9 mouse cellular contexts compared by ENCODE assay signal in the genomic region with DNA sequence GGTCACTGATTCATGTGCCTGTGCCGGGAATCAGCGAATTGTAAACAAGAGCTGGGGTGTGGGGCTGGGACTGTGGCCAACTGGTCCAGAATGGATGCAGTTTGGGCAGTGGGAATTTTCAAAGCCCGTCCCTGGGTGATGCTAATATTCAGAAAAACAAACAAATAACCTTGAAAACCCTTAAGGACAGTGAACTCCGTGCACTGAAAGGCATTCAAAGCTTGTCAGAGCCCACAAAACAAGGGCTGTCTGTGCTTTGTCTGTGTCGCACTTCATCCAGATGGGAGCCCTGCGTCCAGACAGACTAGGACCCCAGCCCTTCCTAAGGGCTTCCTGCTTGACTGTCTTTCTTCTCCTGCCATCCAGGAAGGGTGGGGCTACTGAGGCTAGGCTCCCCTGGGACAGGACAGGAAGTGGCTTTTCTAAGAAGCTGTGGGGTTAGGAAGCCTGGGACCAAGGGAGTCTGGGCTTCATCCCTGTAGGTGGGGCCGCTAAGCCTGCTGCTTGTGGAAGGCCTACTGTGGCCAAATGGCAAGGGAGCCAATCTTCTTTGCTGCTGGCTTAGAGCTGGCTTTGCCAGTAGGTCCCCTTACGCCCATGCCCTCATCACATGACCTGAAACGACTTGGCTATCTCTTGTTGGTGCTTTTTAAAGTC. TPM values are rescaled to one million over a fixed set of nuclear protein-coding genes. Genes with fewer than 3 reads are reported as not detected.
DNase-seq lines count a peak whose midpoint lies in the region; ATAC-seq and TF ChIP-seq lines count a peak whose summit lies in the region.
"Had no signal": no experiment of that assay in that cellular context is flagged by ENCODE, and none has a peak within 500 bp of the region (broad histone marks: within the 10 kb centered on the region; RNA-seq: fewer than 3 reads in every experiment).

No protein-coding gene starts in this region.

- peak overlapping the region; percentile 63 for H3K4me3 ChIP-seq in cerebellum, adult 2 months (replicated peaks; ENCODE audit: insufficient read depth, low read depth, low read length)
- peak overlapping the region; percentile 39 for H3K4me3 ChIP-seq in forebrain, postnatal 0 days (ENCODE audit: low read depth, low read length)
- H3K4me3 ChIP-seq in hindbrain, embryonic 13.5 days = peak overlapping the region; percentile 41
- H3K4me3 ChIP-seq in limb, embryonic 15.5 days = peak overlapping the region; percentile 27
- peak overlapping the region; percentile 31 for H3K4me3 ChIP-seq in midbrain, postnatal 0 days (ENCODE audit: low read depth, low read length)

- peak in 1 of 2 experiments; percentile 45 for DNase-seq in cerebellum, adult 2 months
- DNase-seq in cerebellum, postnatal 36 days = no peak
- peak; percentile 78 for DNase-seq in adrenal gland, postnatal 25 days
- no peak for DNase-seq in forebrain, postnatal 0 days
- DNase-seq in midbrain, postnatal 0 days (ENCODE audit: low spot score) = peak; percentile 69
- no peak for DNase-seq in frontal cortex, postnatal 36 days (ENCODE audit: low spot score in 2 of 2)

- peak overlapping the region; percentile 51 for H3K4me2 ChIP-seq in forebrain, postnatal 0 days (ENCODE audit: low read depth)
- H3K4me2 ChIP-seq in hindbrain, embryonic 13.5 days = peak overlapping the region; percentile 69
- peak overlapping the region; percentile 44 for H3K4me2 ChIP-seq in limb, embryonic 15.5 days
- peak overlapping the region; percentile 63 for H3K4me2 ChIP-seq in midbrain, postnatal 0 days (ENCODE audit: low read depth, low read length, poor library complexity, severe bottlenecking)

- H3K4me1 ChIP-seq in cerebellum, adult 2 months (ENCODE audit: control insufficient read depth, insufficient read depth, low read length) = peaks cover 5% of the 10 kb centered on the region; the same call in 1 of the 2 replicates
- H3K4me1 ChIP-seq in forebrain, postnatal 0 days (ENCODE audit: insufficient read depth) = peaks cover 6% of the 10 kb centered on the region
- peaks cover 76% of the 10 kb centered on the region for H3K4me1 ChIP-seq in hindbrain, embryonic 13.5 days (replicated peaks)
- peaks cover 86% of the 10 kb centered on the region for H3K4me1 ChIP-seq in limb, embryonic 15.5 days
- peaks cover 4% of the 10 kb centered on the region; the same call in 1 of the 2 replicates for H3K4me1 ChIP-seq in midbrain, postnatal 0 days (ENCODE audit: insufficient read depth, low read length)

- H3K27ac ChIP-seq in cerebellum, adult 2 months (ENCODE audit: insufficient read depth, low read length) = peak overlapping the region; percentile 75
- H3K27ac ChIP-seq in forebrain, postnatal 0 days (ENCODE audit: low read depth, low read length) = peak overlapping the region; percentile 98
- peak overlapping the region; percentile 99 for H3K27ac ChIP-seq in hindbrain, embryonic 13.5 days
- peak overlapping the region; percentile 98 for H3K27ac ChIP-seq in limb, embryonic 15.5 days
- peak overlapping the region; percentile 93 for H3K27ac ChIP-seq in midbrain, postnatal 0 days (ENCODE audit: low read depth, low read length)

- no peak for TF ChIP-seq POLR2A in cerebellum, adult 2 months (IDR thresholded peaks at IDR 0.05; ENCODE audit: borderline replicate concordance, insufficient read depth, low read length)

- WGBS in cerebellum, adult 2 months = 37% methylated on average over 9 of the region's 9 CpGs
- 24% methylated on average over 9 of the region's 9 CpGs for WGBS in forebrain, postnatal 0 days
- WGBS in hindbrain, embryonic 13.5 days = 22% methylated on average over 9 of the region's 9 CpGs
- WGBS in limb, embryonic 15.5 days = 21% methylated on average over 9 of the region's 9 CpGs
- WGBS in midbrain, postnatal 0 days = 29% methylated on average over 9 of the region's 9 CpGs

- H3K36me3 ChIP-seq in forebrain, postnatal 0 days (ENCODE audit: insufficient read depth) = peaks cover 6% of the 10 kb centered on the region
- H3K36me3 ChIP-seq in hindbrain, embryonic 13.5 days = peaks cover 10% of the 10 kb centered on the region
- peaks cover 12% of the 10 kb centered on the region; the same call in 1 of the 2 replicates for H3K36me3 ChIP-seq in limb, embryonic 15.5 days
- H3K36me3 ChIP-seq in midbrain, postnatal 0 days (ENCODE audit: insufficient read depth, low read length) = 0 out of 2 replicates have a peak, but pooled peaks cover 5% of the 10 kb centered on the region

- peak overlapping the region; percentile 69 for H3K9ac ChIP-seq in forebrain, postnatal 0 days
- H3K9ac ChIP-seq in hindbrain, embryonic 13.5 days = peak overlapping the region; percentile 79
- H3K9ac ChIP-seq in limb, embryonic 15.5 days = no peak overlapping the region
- H3K9ac ChIP-seq in midbrain, postnatal 0 days (replicated peaks; ENCODE audit: low read length, poor library complexity, severe bottlenecking) = 0 out of 2 replicates have a peak overlapping the region, but pooled peaks have one; percentile 53

- no peak for TF ChIP-seq CTCF in cerebellum, adult 2 months (IDR thresholded peaks at IDR 0.05; ENCODE audit: borderline replicate concordance, insufficient read depth, low read depth, low read length)
- TF ChIP-seq CTCF in forebrain, postnatal 0 days (IDR thresholded peaks at IDR 0.05; ENCODE audit: low read depth) = no peak
- TF ChIP-seq CTCF in midbrain, postnatal 0 days (IDR thresholded peaks at IDR 0.05) = no peak

- no peaks in the 10 kb centered on the region for H3K9me3 ChIP-seq in forebrain, postnatal 0 days (ENCODE audit: low read length)
- H3K9me3 ChIP-seq in hindbrain, embryonic 13.5 days = no peaks in the 10 kb centered on the region
- no peaks in the 10 kb centered on the region for H3K9me3 ChIP-seq in limb, embryonic 15.5 days
- H3K9me3 ChIP-seq in midbrain, postnatal 0 days (ENCODE audit: low read length) = no peaks in the 10 kb centered on the region

- H3K27me3 ChIP-seq in cerebellum, adult 2 months (ENCODE audit: control insufficient read depth, insufficient read depth, low read length) = no peaks in the 10 kb centered on the region
- H3K27me3 ChIP-seq in forebrain, postnatal 0 days (ENCODE audit: insufficient read depth, low read length) = no peaks in the 10 kb centered on the region
- H3K27me3 ChIP-seq in hindbrain, embryonic 13.5 days = 0 out of 2 replicates have a peak, but pooled peaks cover 5% of the 10 kb centered on the region
- no peaks in the 10 kb centered on the region for H3K27me3 ChIP-seq in limb, embryonic 15.5 days
- H3K27me3 ChIP-seq in midbrain, postnatal 0 days (ENCODE audit: insufficient read depth, low read length) = no peaks in the 10 kb centered on the region

- ATAC-seq in forebrain, postnatal 0 days = 0 out of 2 replicates have a peak, but pooled peaks have one; percentile 0
- ATAC-seq in hindbrain, embryonic 13.5 days (ENCODE audit: low FRiP score) = peak; percentile 71
- ATAC-seq in limb, embryonic 15.5 days (ENCODE audit: insufficient number of reproducible peaks, low FRiP score, low TSS enrichment, low read depth) = no peak
- ATAC-seq in midbrain, postnatal 0 days (ENCODE audit: low FRiP score) = peak; percentile 22

RNA-seq across cellular contexts. Expression of gene Hacl1, which starts 21.6 kb away (rescaled TPM):
- polyA plus RNA-seq in cerebellum, adult 2 months (2012; rRNA removed) = 15.9 and 19.8 TPM in 2 replicates
- total RNA-seq in adrenal gland, postnatal 25 days (2021) = 53.2 and 69.0 TPM in 2 replicates
- 6.4 and 7.7 TPM in 2 replicates for total RNA-seq in forebrain, postnatal 0 days (2014; rRNA removed)
- polyA plus RNA-seq in forebrain, postnatal 0 days (2015; fragmentation: Nextera tagmentation; extraction: Ambion mirVana) = 6.5 and 7.5 TPM in 2 replicates
- polyA plus RNA-seq in hindbrain, embryonic 13.5 days (2015; fragmentation: Nextera tagmentation; extraction: Ambion mirVana) = 9.8 and 10.4 TPM in 2 replicates
- polyA plus RNA-seq in limb, embryonic 15.5 days (2015; fragmentation: Nextera tagmentation; extraction: Ambion mirVana) = 12.2 and 14.7 TPM in 2 replicates
- total RNA-seq in midbrain, postnatal 0 days (2014; rRNA removed) = 6.7 and 6.8 TPM in 2 replicates
- polyA plus RNA-seq in midbrain, postnatal 0 days (2015; fragmentation: Nextera tagmentation; extraction: Ambion mirVana) = 8.4 and 9.4 TPM in 2 replicates

RNA-seq across cellular contexts. Expression of gene Btd, which starts 21.9 kb away (rescaled TPM):
- 19.9 and 20.5 TPM in 2 replicates for polyA plus RNA-seq in cerebellum, adult 2 months (2012; rRNA removed)
- 65.9 and 70.8 TPM in 2 replicates for total RNA-seq in adrenal gland, postnatal 25 days (2021)
- total RNA-seq in forebrain, postnatal 0 days (2014; rRNA removed) = 21.2 and 22.7 TPM in 2 replicates
- polyA plus RNA-seq in forebrain, postnatal 0 days (2015; fragmentation: Nextera tagmentation; extraction: Ambion mirVana) = 16.4 and 19.5 TPM in 2 replicates
- 17.3 and 18.7 TPM in 2 replicates for polyA plus RNA-seq in hindbrain, embryonic 13.5 days (2015; fragmentation: Nextera tagmentation; extraction: Ambion mirVana)
- 37.1 and 37.8 TPM in 2 replicates for polyA plus RNA-seq in limb, embryonic 15.5 days (2015; fragmentation: Nextera tagmentation; extraction: Ambion mirVana)
- total RNA-seq in midbrain, postnatal 0 days (2014; rRNA removed) = 21.9 and 28.7 TPM in 2 replicates
- polyA plus RNA-seq in midbrain, postnatal 0 days (2015; fragmentation: Nextera tagmentation; extraction: Ambion mirVana) = 18.5 and 20.1 TPM in 2 replicates

RNA-seq across cellular contexts. Expression of gene Gm49387, which starts 22.0 kb away (rescaled TPM):
- not detected in 2 replicates for polyA plus RNA-seq in cerebellum, adult 2 months (2012; rRNA removed)
- total RNA-seq in adrenal gland, postnatal 25 days (2021) = 0.62 and 1.2 TPM in 2 replicates
- not detected in 2 replicates for total RNA-seq in forebrain, postnatal 0 days (2014; rRNA removed)
- 0.21 and 1.6 TPM in 2 replicates for polyA plus RNA-seq in forebrain, postnatal 0 days (2015; fragmentation: Nextera tagmentation; extraction: Ambion mirVana)
- 0.61 and 1.7 TPM in 2 replicates for polyA plus RNA-seq in hindbrain, embryonic 13.5 days (2015; fragmentation: Nextera tagmentation; extraction: Ambion mirVana)
- 0.97 and 1.7 TPM in 2 replicates for polyA plus RNA-seq in limb, embryonic 15.5 days (2015; fragmentation: Nextera tagmentation; extraction: Ambion mirVana)
- not detected in 2 replicates for total RNA-seq in midbrain, postnatal 0 days (2014; rRNA removed)
- polyA plus RNA-seq in midbrain, postnatal 0 days (2015; fragmentation: Nextera tagmentation; extraction: Ambion mirVana) = not detected in 2 replicates
- total RNA-seq: left cerebral cortex, adult 8-10 months had no signal

Comparison
In these comparisons a context has a peak if more than half of its experiments do, and no peak if none do; other contexts are left out.
1. DNase-seq: peak in adrenal gland, postnatal 25 days (single experiment) and midbrain, postnatal 0 days (single experiment); none in cerebellum, postnatal 36 days (0 of 2), forebrain, postnatal 0 days (single experiment) and frontal cortex, postnatal 36 days (0 of 2).
2. Peak in every context shown above with its lines, with median percentiles within 50 percentile points of each other: H3K27ac ChIP-seq, H3K4me3 ChIP-seq and H3K4me2 ChIP-seq.